Mouse (Mus musculus) midbrain, postnatal 0 days (tissue): ENCODE data around the gene Pak3. TPM values are rescaled to one million over a fixed set of nuclear protein-coding genes. Genes with fewer than 3 reads are reported as not detected.

Source experiments
- ATAC-seq: fragments of 200-750 bp; cut with Nextera tagmentation; 2 replicates; pipeline ENCODE4 v1.8.0; 2017; ENCODE audit warnings: moderate number of reproducible peaks, mild to moderate bottlenecking, moderate TSS enrichment, moderate library complexity; ENCODE audit not compliant: low FRiP score
- DNase-seq: peaks from one replicate; pipeline ENCODE4 v3.0.0-alpha.2; 2015; ENCODE audit warnings: low spot score
- H3K27ac ChIP-seq: fragments of 300-500 bp; sonication (generic); 2 replicates; pipeline ENCODE4 v1.5.1; 2014; ENCODE audit warnings: low read depth, mild to moderate bottlenecking, low read length, mixed read lengths
- H3K27me3 ChIP-seq: fragments of 300-500 bp; sonication (generic); 2 replicates; pipeline ENCODE4 v1.6.1; 2014; ENCODE audit warnings: low read length, control low read depth, mixed read lengths; ENCODE audit not compliant: insufficient read depth
- H3K36me3 ChIP-seq: fragments of 300-500 bp; sonication (generic); 2 replicates; pipeline ENCODE4 v1.6.1; 2014; ENCODE audit warnings: low read length, control low read depth, mixed read lengths; ENCODE audit not compliant: insufficient read depth
- H3K4me1 ChIP-seq: fragments of 300-500 bp; sonication (generic); 2 replicates; pipeline ENCODE4 v1.6.1; 2014; ENCODE audit warnings: mild to moderate bottlenecking, control low read depth, antibody characterized with exemption, low read length, mixed read lengths; ENCODE audit not compliant: insufficient read depth
- H3K4me2 ChIP-seq: fragments of 300-500 bp; sonication (generic); 2 replicates; pipeline ENCODE4 v1.6.1; 2014; ENCODE audit warnings: low read depth, mild to moderate bottlenecking, low read length, mixed read lengths; ENCODE audit not compliant: poor library complexity, severe bottlenecking
- H3K4me3 ChIP-seq: fragments of 300-500 bp; sonication (generic); 2 replicates; pipeline ENCODE4 v1.5.1; 2014; ENCODE audit warnings: low read depth, mild to moderate bottlenecking, low read length, moderate library complexity
- H3K9ac ChIP-seq: fragments of 300-500 bp; sonication (generic); replicated peaks from 2 replicates; pipeline ENCODE4 v1.6.1; 2014; ENCODE audit warnings: mild to moderate bottlenecking, low read length, moderate library complexity, mixed read lengths; ENCODE audit not compliant: poor library complexity, severe bottlenecking
- H3K9me3 ChIP-seq: fragments of 300-500 bp; sonication (generic); 2 replicates; pipeline ENCODE4 v1.6.1; 2016; ENCODE audit warnings: low read length, control low read depth
- CTCF ChIP-seq: IDR thresholded peaks from 2 replicates; pipeline ENCODE4 v1.5.1; 2016; ENCODE audit warnings: antibody characterized with exemption, mild to moderate bottlenecking
- WGBS: fragments of 180-500 bp; shearing (Covaris S2); extraction: QIAGEN DNeasy Blood & Tissue Kit; methylation state at CpG from one replicate; pipeline ENCODE4 v1.1.7; 2014; 5-methylcytosine and 5-hydroxymethylcytosine counted together
- polyA plus RNA-seq: library from polyadenylated mRNA; unstranded; fragments of >200 nt; fragmentation: Nextera tagmentation; extraction: Ambion mirVana; gene quantifications from 2 replicates; pipeline ENCODE4 v1.2.1, GENCODE M21; 2015
- total RNA-seq: library from RNA; depleted of rRNA; stranded (reverse); fragments of >200 nt; gene quantifications from 2 replicates; pipeline ENCODE4 v1.2.3, GENCODE M21; 2014

Pak3 gene
- total and polyA plus RNA-seq, 2 experiments from 2014 or later: 286 to 348 TPM

- DNase-seq (peak; percentile 58), ATAC-seq (0 out of 2 replicates have a peak, but pooled peaks have one; percentile 34)
- H3K9me3 ChIP-seq: no peaks in the 10 kb centered on the region
- no peak overlapping the region for H3K4me3 ChIP-seq
- WGBS: 30% methylated on average over 2 of the region's 2 CpGs
- peak; percentile 78 for TF ChIP-seq CTCF
- H3K27me3 ChIP-seq: no peaks in the 10 kb centered on the region
- no peaks in the 10 kb centered on the region; the same call in 1 of the 2 replicates for H3K36me3 ChIP-seq
- H3K4me1 ChIP-seq: no peaks in the 10 kb centered on the region
- no peak overlapping the region for H3K9ac ChIP-seq
- no peak overlapping the region for H3K27ac ChIP-seq
- no peak overlapping the region for H3K4me2 ChIP-seq
Observed at GRCm38 (mm10) chrX:143739171-143739570, 220.8 kb downstream of the Pak3 start.

- no peak for TF ChIP-seq CTCF
- no peaks in the 10 kb centered on the region for H3K9me3 ChIP-seq
- no peak overlapping the region for H3K4me2 ChIP-seq
- DNase-seq (no peak), ATAC-seq (no peak)
- H3K4me3 ChIP-seq: no peak overlapping the region
- H3K27ac ChIP-seq: no peak overlapping the region
- H3K9ac ChIP-seq: no peak overlapping the region
- no peaks in the 10 kb centered on the region for H3K4me1 ChIP-seq
- no peaks in the 10 kb centered on the region for H3K36me3 ChIP-seq
- WGBS: 79% methylated on average over 3 of the region's 3 CpGs
- no peaks in the 10 kb centered on the region for H3K27me3 ChIP-seq
Observed at GRCm38 (mm10) chrX:143762556-143762955, 244.2 kb downstream of the Pak3 start.

- Histone ChIP-seq H3K9ac (no peak overlapping the region), H3K4me3 (no peak overlapping the region), H3K4me1 (no peaks in the 10 kb centered on the region), H3K9me3 (no peaks in the 10 kb centered on the region), H3K27ac (no peak overlapping the region), H3K36me3 (no peaks in the 10 kb centered on the region), H3K4me2 (no peak overlapping the region), H3K27me3 (no peaks in the 10 kb centered on the region)
- WGBS: 77% methylated on average over 1 of the region's 1 CpGs
- DNase-seq (no peak), ATAC-seq (no peak)
- TF ChIP-seq CTCF: no peak
Observed at GRCm38 (mm10) chrX:143815948-143816347, 297.6 kb downstream of the Pak3 start.

- DNase-seq (peak; percentile 17), ATAC-seq (no peak)
- Histone ChIP-seq H3K27ac (no peak overlapping the region), H3K4me3 (no peak overlapping the region), H3K4me2 (no peak overlapping the region), H3K4me1 (no peaks in the 10 kb centered on the region), H3K9me3 (no peaks in the 10 kb centered on the region), H3K27me3 (no peaks in the 10 kb centered on the region), H3K36me3 (no peaks in the 10 kb centered on the region), H3K9ac (no peak overlapping the region)
- WGBS: 91% methylated on average over 2 of the region's 2 CpGs
- TF ChIP-seq CTCF: peak; percentile 58
Observed at GRCm38 (mm10) chrX:143818961-143819360, 300.6 kb downstream of the Pak3 start.

GRCm38 (mm10) chrX:143826521-143826920 lies 308.1 kb downstream of the Pak3 start:
- Histone ChIP-seq H3K27me3 (no peaks in the 10 kb centered on the region), H3K4me3 (no peak overlapping the region), H3K4me2 (no peak overlapping the region), H3K27ac (no peak overlapping the region), H3K9ac (no peak overlapping the region), H3K36me3 (no peaks in the 10 kb centered on the region), H3K4me1 (no peaks in the 10 kb centered on the region), H3K9me3 (no peaks in the 10 kb centered on the region)
- no peak for ATAC-seq
- TF ChIP-seq CTCF: no peak
- DNase-seq: no peak
- 70% methylated on average over 4 of the region's 4 CpGs for WGBS

GRCm38 (mm10) chrX:143827212-143827611 lies 308.8 kb downstream of the Pak3 start, which contains the start of gene Capn6:
Gene Capn6, minus strand, starts transcription at chrX:143827414.
- Histone ChIP-seq H3K4me3 (no peak within 1 kb of the TSS), H3K4me2 (no peak within 1 kb of the TSS), H3K36me3 (no peaks in the 10 kb centered on the region), H3K4me1 (no peaks in the 10 kb centered on the region), H3K27ac (no peak within 1 kb of the TSS), H3K9ac (no peak within 1 kb of the TSS), H3K9me3 (no peaks in the 10 kb centered on the region), H3K27me3 (no peaks in the 10 kb centered on the region)
- TF ChIP-seq CTCF: no peak
- no peak for DNase-seq
- WGBS: 54% methylated on average over 4 of the region's 4 CpGs
- ATAC-seq: no peak
